Comparison of ENCODE assay signal across 17 mouse cellular contexts in genomic region chr12:46753096-46753495, GRCm38 (mm10).
"Had no signal": no experiment of that assay in that cellular context is flagged by ENCODE, and none has a peak within 500 bp of the region (broad histone marks: within the 10 kb centered on the region; RNA-seq: fewer than 3 reads in every experiment).

No protein-coding gene starts in this region.

- H3K36me3 ChIP-seq: neural tube, embryonic 12.5 days; neural tube, embryonic 13.5 days; neural tube, embryonic 15.5 days; stomach, embryonic 15.5 days had no signal

- H3K4me3 ChIP-seq: neural tube, embryonic 12.5 days; neural tube, embryonic 13.5 days; neural tube, embryonic 15.5 days; stomach, embryonic 15.5 days had no signal

- H3K9ac ChIP-seq: neural tube, embryonic 12.5 days; neural tube, embryonic 13.5 days; neural tube, embryonic 15.5 days; stomach, embryonic 15.5 days had no signal

- H3K4me1 ChIP-seq: stomach, embryonic 15.5 days had no signal

- H3K27ac ChIP-seq: neural tube, embryonic 12.5 days; neural tube, embryonic 13.5 days; neural tube, embryonic 15.5 days; stomach, embryonic 15.5 days; stomach, postnatal 0 days had no signal

- H3K9me3 ChIP-seq: neural tube, embryonic 12.5 days; neural tube, embryonic 13.5 days; neural tube, embryonic 15.5 days; stomach, embryonic 15.5 days had no signal

- DNase-seq: retina, postnatal 1 day; right cerebral cortex, adult 18-20 months; right cerebral cortex, postnatal 14 days; right cerebral cortex, postnatal 25 days; right cerebral cortex, postnatal 4 days; spleen, adult 18-20 months; thymus, adult 18-20 months; thymus, adult 2 months; thymus, postnatal 14 days; thymus, postnatal 25 days; thymus, postnatal 36 days; thymus, postnatal 4 days had no signal

- H3K27me3 ChIP-seq: neural tube, embryonic 12.5 days; neural tube, embryonic 13.5 days; neural tube, embryonic 15.5 days; stomach, embryonic 15.5 days had no signal
